ENCODE assay signal across 10 mouse cellular contexts in the genomic region with DNA sequence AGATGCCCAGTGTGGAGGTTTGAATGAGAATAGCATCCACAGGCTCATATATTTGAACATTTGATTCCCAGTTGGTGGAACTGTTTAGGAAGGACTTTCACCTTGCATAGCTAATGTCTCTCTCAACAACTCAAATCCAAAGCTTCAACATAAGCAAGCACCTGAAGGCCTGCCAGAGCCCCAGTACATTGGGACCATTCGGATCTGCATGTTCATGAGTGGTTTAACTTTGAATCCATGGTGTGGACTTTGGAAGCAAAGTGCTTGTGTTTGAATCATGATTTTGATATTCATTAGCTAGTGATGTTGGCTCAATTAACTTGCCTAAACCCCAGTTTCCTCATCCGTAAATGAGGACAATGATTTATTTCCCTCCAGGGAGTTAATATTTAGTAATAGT.
"Had no signal": no experiment of that assay in that cellular context is flagged by ENCODE, and none has a peak within 500 bp of the region (broad histone marks: within the 10 kb centered on the region; RNA-seq: fewer than 3 reads in every experiment).

No protein-coding gene starts in this region.

- DNase-seq: gastrocnemius, adult 2 months; gastrocnemius, postnatal 10 days; gastrocnemius, postnatal 25 days; heart, adult 2 months; heart, postnatal 10 days; heart, postnatal 4 days; kidney, postnatal 14 days; liver; liver, embryonic 13.5 days; liver, postnatal 0 days had no signal
